Mouse (Mus musculus): ENCODE data around the gene Chd9. TPM values are rescaled to one million over a fixed set of nuclear protein-coding genes. Genes with fewer than 3 reads are reported as not detected.

Chd9 gene
- total RNA-seq, 2 experiments from 2014 or later, result 65.3 to 83.3 TPM

- DNase-seq (ENCODE audit: low spot score in 2 of 2), result no peak
Observed at GRCm38 (mm10) chr8:90964044-90964443, 135.9 kb downstream of the Chd9 start.

GRCm38 (mm10) chr8:90965467-90966170 lies 137.5 kb downstream of the Chd9 start:
- DNase-seq (ENCODE audit: low spot score in 2 of 2), result no peak

DNA sequence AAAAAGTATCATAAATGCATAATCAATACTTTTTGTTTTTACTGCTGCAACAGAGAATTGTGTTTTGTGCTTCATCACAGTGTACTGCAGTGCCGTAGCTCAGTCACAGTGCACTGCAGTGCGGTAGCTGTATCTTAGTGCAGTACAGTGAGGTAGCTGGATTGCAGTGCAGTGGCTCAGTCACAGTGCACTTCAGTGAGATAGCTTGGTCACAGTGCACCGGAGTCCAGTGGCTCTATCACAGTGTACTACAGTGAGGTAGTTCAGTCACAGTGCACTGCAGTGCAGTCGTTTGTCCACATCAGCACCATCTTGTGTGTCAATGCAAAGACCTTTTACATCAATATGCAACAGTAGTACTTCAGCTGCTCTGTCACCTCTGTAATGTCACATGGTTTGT lies 140.2 kb downstream of the Chd9 start:
- no peak for DNase-seq (ENCODE audit: low spot score in 2 of 2)

- DNase-seq (ENCODE audit: low spot score in 2 of 2), result no peak
Observed at GRCm38 (mm10) chr8:90976960-90977371, 148.8 kb downstream of the Chd9 start.

GRCm38 (mm10) chr8:90978720-90979119 lies 150.6 kb downstream of the Chd9 start:
- no peak for DNase-seq (ENCODE audit: low spot score in 2 of 2)

GRCm38 (mm10) chr8:90979295-90979694 lies 151.1 kb downstream of the Chd9 start:
- no peak for DNase-seq (ENCODE audit: low spot score in 2 of 2)

- DNase-seq (ENCODE audit: low spot score in 2 of 2), result no peak
Observed at GRCm38 (mm10) chr8:90982087-90982486, 153.9 kb downstream of the Chd9 start.

- DNase-seq (ENCODE audit: low spot score in 2 of 2), result peak; percentile 16 to 40
Observed at GRCm38 (mm10) chr8:91019726-91020125, 191.6 kb downstream of the Chd9 start.

GRCm38 (mm10) chr8:91034417-91034816 lies 206.3 kb downstream of the Chd9 start:
- no peak for DNase-seq (ENCODE audit: low spot score in 2 of 2)

DNA sequence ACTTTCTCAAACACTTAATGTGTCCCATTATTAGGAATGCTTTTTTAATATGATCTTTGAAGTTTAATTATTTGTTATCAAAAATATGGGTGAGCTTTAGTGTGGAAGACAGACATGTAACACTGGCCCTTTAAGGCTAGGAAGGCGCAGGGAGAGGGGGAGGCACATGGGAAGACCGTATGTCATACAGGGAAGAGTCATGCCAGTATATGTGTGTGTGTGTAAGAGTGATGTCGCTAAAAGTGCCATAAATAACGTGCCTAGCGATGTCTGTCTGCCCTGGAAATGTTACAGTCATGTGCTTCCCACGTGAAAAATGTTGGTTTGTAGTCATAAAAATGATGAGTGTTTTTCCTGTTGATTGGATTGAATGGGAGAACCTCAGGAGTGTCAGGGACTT lies 208.8 kb downstream of the Chd9 start:
- no peak for DNase-seq (ENCODE audit: low spot score in 2 of 2)

GRCm38 (mm10) chr8:91038637-91039036 lies 210.5 kb downstream of the Chd9 start:
- DNase-seq (ENCODE audit: low spot score in 2 of 2), result no peak

DNA sequence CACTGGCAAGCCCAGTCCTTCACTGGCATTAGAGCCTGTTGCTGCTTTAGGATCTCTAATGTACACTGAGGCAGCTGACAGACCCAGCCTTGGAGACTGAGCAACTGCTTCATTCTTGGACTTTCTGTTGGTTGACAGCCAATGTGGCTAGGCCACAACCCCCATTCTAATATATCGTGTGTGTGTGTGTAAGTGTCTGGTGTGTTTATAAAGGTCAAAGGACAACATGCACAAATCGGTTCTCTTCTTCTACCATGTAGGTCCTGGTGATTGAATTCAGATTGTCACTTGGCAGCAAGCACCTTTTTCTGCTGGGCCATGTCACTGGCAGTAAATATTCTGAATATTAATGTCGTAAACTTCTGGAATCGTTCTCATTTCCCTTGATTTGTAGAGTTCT lies 218.2 kb downstream of the Chd9 start:
- no peak for DNase-seq (ENCODE audit: low spot score in 2 of 2)

GRCm38 (mm10) chr8:91051037-91051436 lies 222.9 kb downstream of the Chd9 start:
- peak; percentile 26 to 52 for DNase-seq (ENCODE audit: low spot score in 2 of 2)

DNA sequence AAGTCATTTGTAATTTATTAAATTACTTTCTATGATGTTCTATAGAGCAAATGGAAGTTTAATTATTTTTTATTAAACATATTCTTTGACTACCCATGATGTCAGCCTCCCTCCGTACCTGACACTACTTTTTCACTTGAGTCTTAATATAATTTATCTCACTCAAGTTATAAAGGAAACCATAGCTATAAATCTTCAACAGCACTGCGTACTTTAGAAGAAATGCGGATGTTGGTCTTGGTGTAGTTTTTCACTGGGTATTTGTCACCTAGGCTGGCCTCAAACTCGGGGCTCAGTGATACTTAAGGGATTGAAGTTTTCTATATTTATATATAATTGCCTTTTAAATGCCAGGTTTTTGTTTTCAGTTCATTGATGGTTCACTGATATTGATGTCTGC lies 226.3 kb downstream of the Chd9 start:
- DNase-seq (ENCODE audit: low spot score in 2 of 2), result no peak

- no peak for DNase-seq (ENCODE audit: low spot score in 2 of 2)
Observed at GRCm38 (mm10) chr8:91056848-91057247, 228.7 kb downstream of the Chd9 start.

DNA sequence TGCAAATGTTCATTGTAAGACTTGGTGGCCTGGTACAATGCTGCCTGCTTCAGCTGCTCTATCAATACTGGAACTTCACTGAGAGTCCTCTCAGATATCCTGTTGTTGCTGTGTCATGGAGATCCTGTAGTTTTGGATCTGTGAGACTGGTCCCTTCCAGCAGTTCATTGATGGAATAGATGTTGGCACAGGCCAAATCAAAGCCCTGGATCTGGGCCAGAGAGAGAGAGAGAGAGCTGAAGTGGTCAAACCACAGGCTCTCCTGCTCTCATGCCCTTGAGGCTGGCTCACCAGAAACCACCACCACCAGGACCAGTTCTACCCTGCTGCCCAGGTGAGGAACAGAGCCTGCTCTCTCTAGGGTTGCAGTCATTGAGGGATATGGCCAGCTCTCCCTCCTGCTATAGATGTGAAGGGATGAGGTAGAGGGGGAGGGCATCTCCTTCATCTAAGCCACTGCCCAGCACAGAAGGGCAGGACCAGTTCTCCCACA lies 231.0 kb downstream of the Chd9 start:
- DNase-seq (ENCODE audit: low spot score in 2 of 2), result no peak

DNA sequence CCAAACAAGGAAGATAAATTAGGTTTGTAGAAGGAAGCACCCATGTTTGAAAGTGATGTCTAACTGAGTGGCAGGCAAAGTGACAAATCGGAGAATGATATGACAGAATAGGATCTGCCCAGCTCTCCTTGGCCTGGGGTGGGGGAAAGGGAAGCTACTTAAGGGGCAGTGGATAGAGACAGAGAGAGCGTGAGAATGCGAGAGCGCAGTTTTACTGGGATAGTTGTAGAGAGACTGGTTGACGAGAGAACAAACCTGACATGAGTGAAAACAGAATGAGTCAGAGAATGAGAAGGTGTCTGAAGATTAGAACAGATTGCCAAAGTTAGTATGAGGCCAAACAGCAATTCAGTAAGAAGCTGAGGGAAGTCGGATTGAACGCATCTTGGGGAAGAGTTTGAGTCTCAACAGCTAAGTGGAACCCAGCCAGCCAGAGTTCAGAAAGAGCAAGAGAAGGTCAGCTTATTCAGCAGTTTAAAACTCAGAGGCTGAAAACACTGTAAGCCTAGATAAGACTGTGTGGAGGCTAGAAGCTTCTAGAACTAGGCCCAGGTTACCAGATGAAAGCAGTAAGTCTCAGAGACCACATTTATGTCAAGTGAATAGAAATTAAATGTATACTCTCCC lies 231.8 kb downstream of the Chd9 start:
- no peak for DNase-seq (ENCODE audit: low spot score in 2 of 2)

- DNase-seq (ENCODE audit: low spot score in 2 of 2), result no peak
Observed at GRCm38 (mm10) chr8:91060555-91061471, 232.7 kb downstream of the Chd9 start.

- DNase-seq (ENCODE audit: low spot score in 2 of 2), result no peak
Observed at GRCm38 (mm10) chr8:91065179-91065578, 237.0 kb downstream of the Chd9 start.

GRCm38 (mm10) chr8:91069407-91069806 lies 241.3 kb downstream of the Chd9 start:
- no peak for DNase-seq (ENCODE audit: low spot score in 2 of 2)

- DNase-seq (ENCODE audit: low spot score in 2 of 2), result peak; percentile 92 to 95
Observed at GRCm38 (mm10) chr8:91069834-91070233, 241.7 kb downstream of the Chd9 start, which contains the start of gene Rbl2. TSS of gene Rbl2 (plus strand) at chr8:91070057.

All from adrenal gland, postnatal 4 days (tissue).